Mouse (Mus musculus) lung, adult 2 months (tissue): Measurements from ENCODE around the gene Ube2k.

Experiments used
- CTCF ChIP-seq: fragments of 200-500 bp; IDR thresholded peaks from 2 replicates; pipeline ENCODE4 v1.5.1; 2011; ENCODE audit warnings: mild to moderate bottlenecking, low read length, control low read depth; ENCODE audit not compliant: insufficient read depth
- POLR2A ChIP-seq: fragments of 200-500 bp; IDR thresholded peaks from 2 replicates; pipeline ENCODE4 v1.6.1; 2011; ENCODE audit warnings: low read depth, mild to moderate bottlenecking, control low read depth, low read length, borderline replicate concordance; ENCODE audit errors: extremely low read depth

- no peak for TF ChIP-seq CTCF
- no peak for TF ChIP-seq POLR2A
Observed at GRCm38 (mm10) chr5:65541889-65542288, 4.9 kb downstream of the Ube2k start.
